Mouse (Mus musculus) kidney, embryonic 15.5 days (tissue): ENCODE measurements around the gene Slain1. TPM values are rescaled to one million over a fixed set of nuclear protein-coding genes. Genes with fewer than 3 reads are reported as not detected.
A peak's percentile ranks its signal among the peaks of the same experiment; 100 is the strongest.

Experiments used
- ATAC-seq: fragments of 200-750 bp; cut with Nextera tagmentation; replicated peaks from 2 replicates; pipeline ENCODE4 v1.8.0; 2017; ENCODE audit warnings: moderate TSS enrichment; ENCODE audit not compliant: low FRiP score
- H3K27ac ChIP-seq: fragments of 300-500 bp; sonication (generic); 2 replicates; pipeline ENCODE4 v1.5.1; 2015; ENCODE audit warnings: mild to moderate bottlenecking, inconsistent platforms
- H3K27me3 ChIP-seq: fragments of 300-500 bp; sonication (generic); 2 replicates; pipeline ENCODE4 v1.6.1; 2015; ENCODE audit warnings: inconsistent platforms
- H3K36me3 ChIP-seq: fragments of 300-500 bp; sonication (generic); 2 replicates; pipeline ENCODE4 v1.6.1; 2015; ENCODE audit warnings: inconsistent platforms
- H3K4me1 ChIP-seq: fragments of 300-500 bp; sonication (generic); 2 replicates; pipeline ENCODE4 v1.6.1; 2015; ENCODE audit warnings: inconsistent platforms
- H3K4me2 ChIP-seq: fragments of 300-500 bp; sonication (generic); 2 replicates; pipeline ENCODE4 v1.6.1; 2015; ENCODE audit warnings: moderate library complexity, mild to moderate bottlenecking, inconsistent platforms
- H3K4me3 ChIP-seq: fragments of 300-500 bp; sonication (generic); replicated peaks from 2 replicates; pipeline ENCODE4 v1.5.1; 2015; ENCODE audit warnings: mild to moderate bottlenecking, inconsistent platforms
- H3K9ac ChIP-seq: fragments of 300-500 bp; sonication (generic); 2 replicates; pipeline ENCODE4 v1.6.1; 2015; ENCODE audit warnings: mild to moderate bottlenecking, inconsistent platforms
- H3K9me3 ChIP-seq: fragments of 300-500 bp; sonication (generic); replicated peaks from 2 replicates; pipeline ENCODE4 v1.6.1; 2016; ENCODE audit warnings: inconsistent platforms
- WGBS: fragments of 180-500 bp; shearing (Covaris S2); methylation state at CpG from one replicate; pipeline ENCODE4 v1.1.7; 2015; ENCODE audit warnings: mixed read lengths; 5-methylcytosine and 5-hydroxymethylcytosine counted together
- polyA plus RNA-seq: library from polyadenylated mRNA; unstranded; fragments of >200 nt; fragmentation: Nextera tagmentation; extraction: Ambion mirVana; gene quantifications from 2 replicates; pipeline ENCODE4 v1.2.1, GENCODE M21; 2015

The Slain1 gene
- polyA plus RNA-seq, 1 experiment from 2014 or later, result 2.9 TPM

- 86% methylated on average over 11 of the region's 11 CpGs for WGBS
- no peak overlapping the region for H3K9ac ChIP-seq
- no peaks in the 10 kb centered on the region for H3K36me3 ChIP-seq
- no peak overlapping the region for H3K27ac ChIP-seq
- no peak overlapping the region for H3K4me2 ChIP-seq
- no peaks in the 10 kb centered on the region for H3K27me3 ChIP-seq
- H3K4me1 ChIP-seq, result no peaks in the 10 kb centered on the region
- ATAC-seq, result no peak
- no peak overlapping the region for H3K4me3 ChIP-seq
- H3K9me3 ChIP-seq, result no peaks in the 10 kb centered on the region
Observed at GRCm38 (mm10) chr14:103709261-103709660, 59.2 kb downstream of the Slain1 start.

GRCm38 (mm10) chr14:103712986-103713385 lies 63.0 kb downstream of the Slain1 start:
- Histone ChIP-seq H3K4me1 (no peaks in the 10 kb centered on the region), H3K4me2 (no peak overlapping the region), H3K27ac (no peak overlapping the region), H3K4me3 (no peak overlapping the region), H3K9me3 (no peaks in the 10 kb centered on the region), H3K9ac (no peak overlapping the region), H3K36me3 (no peaks in the 10 kb centered on the region), H3K27me3 (0 out of 2 replicates have a peak, but pooled peaks cover 3% of the 10 kb centered on the region)
- no peak for ATAC-seq
- WGBS, result 86% methylated on average over 5 of the region's 5 CpGs

GRCm38 (mm10) chr14:103717516-103717915 lies 67.5 kb downstream of the Slain1 start:
- H3K4me3 ChIP-seq, result no peak overlapping the region
- WGBS, result 35% methylated on average over 5 of the region's 5 CpGs
- H3K36me3 ChIP-seq, result no peaks in the 10 kb centered on the region
- ATAC-seq, result no peak
- H3K9me3 ChIP-seq, result no peaks in the 10 kb centered on the region
- H3K27me3 ChIP-seq, result 0 out of 2 replicates have a peak, but pooled peaks cover 3% of the 10 kb centered on the region
- peaks cover 9% of the 10 kb centered on the region for H3K4me1 ChIP-seq
- H3K4me2 ChIP-seq, result no peak overlapping the region
- H3K9ac ChIP-seq, result no peak overlapping the region
- no peak overlapping the region for H3K27ac ChIP-seq

- Histone ChIP-seq H3K36me3 (no peaks in the 10 kb centered on the region), H3K4me2 (no peak overlapping the region), H3K27me3 (0 out of 2 replicates have a peak, but pooled peaks cover 3% of the 10 kb centered on the region), H3K27ac (no peak overlapping the region), H3K4me1 (peaks cover 9% of the 10 kb centered on the region), H3K9me3 (no peaks in the 10 kb centered on the region), H3K9ac (no peak overlapping the region), H3K4me3 (no peak overlapping the region)
- ATAC-seq, result no peak
- 70% methylated on average over 5 of the region's 5 CpGs for WGBS
Observed at GRCm38 (mm10) chr14:103717979-103718378, 68.0 kb downstream of the Slain1 start.

- Histone ChIP-seq H3K27me3 (0 out of 2 replicates have a peak, but pooled peaks cover 3% of the 10 kb centered on the region), H3K36me3 (no peaks in the 10 kb centered on the region), H3K9ac (no peak overlapping the region), H3K4me2 (no peak overlapping the region), H3K4me1 (peaks cover 9% of the 10 kb centered on the region), H3K4me3 (no peak overlapping the region), H3K9me3 (no peaks in the 10 kb centered on the region), H3K27ac (no peak overlapping the region)
- 43% methylated on average over 5 of the region's 5 CpGs for WGBS
- ATAC-seq, result no peak
Observed at GRCm38 (mm10) chr14:103718393-103718792, 68.4 kb downstream of the Slain1 start.

- peak; percentile 84 for ATAC-seq
- H3K9ac ChIP-seq, result peak overlapping the region; percentile 26; the same call in 1 of the 2 replicates
- H3K9me3 ChIP-seq, result no peaks in the 10 kb centered on the region
- WGBS, result 20% methylated on average over 15 of the region's 15 CpGs
- H3K27me3 ChIP-seq, result 0 out of 2 replicates have a peak, but pooled peaks cover 3% of the 10 kb centered on the region
- H3K36me3 ChIP-seq, result no peaks in the 10 kb centered on the region
- peak overlapping the region; percentile 79 for H3K27ac ChIP-seq
- peak overlapping the region; percentile 51 for H3K4me2 ChIP-seq
- peaks cover 9% of the 10 kb centered on the region for H3K4me1 ChIP-seq
- H3K4me3 ChIP-seq, result peak overlapping the region; percentile 22
Observed at GRCm38 (mm10) chr14:103718836-103719575, 69.0 kb downstream of the Slain1 start.

GRCm38 (mm10) chr14:103720163-103720562 lies 70.1 kb downstream of the Slain1 start:
- Histone ChIP-seq H3K27me3 (0 out of 2 replicates have a peak, but pooled peaks cover 3% of the 10 kb centered on the region), H3K9ac (no peak overlapping the region), H3K4me1 (peaks cover 9% of the 10 kb centered on the region), H3K9me3 (no peaks in the 10 kb centered on the region), H3K4me3 (no peak overlapping the region), H3K36me3 (no peaks in the 10 kb centered on the region), H3K27ac (no peak overlapping the region), H3K4me2 (no peak overlapping the region)
- 71% methylated on average over 7 of the region's 7 CpGs for WGBS
- no peak; the same call in 1 of the 2 replicates for ATAC-seq

- ATAC-seq, result no peak; the same call in 1 of the 2 replicates
- Histone ChIP-seq H3K4me1 (peaks cover 9% of the 10 kb centered on the region), H3K4me3 (no peak overlapping the region), H3K9ac (no peak overlapping the region), H3K9me3 (no peaks in the 10 kb centered on the region), H3K4me2 (no peak overlapping the region), H3K27me3 (0 out of 2 replicates have a peak, but pooled peaks cover 3% of the 10 kb centered on the region), H3K36me3 (no peaks in the 10 kb centered on the region), H3K27ac (no peak overlapping the region)
- WGBS, result 57% methylated on average over 13 of the region's 13 CpGs
Observed at GRCm38 (mm10) chr14:103720637-103721355, 70.8 kb downstream of the Slain1 start.

GRCm38 (mm10) chr14:103723314-103723713 lies 73.3 kb downstream of the Slain1 start:
- no peaks in the 10 kb centered on the region for H3K36me3 ChIP-seq
- H3K4me3 ChIP-seq, result no peak overlapping the region
- 89% methylated on average over 9 of the region's 9 CpGs for WGBS
- H3K9me3 ChIP-seq, result no peaks in the 10 kb centered on the region
- no peak overlapping the region for H3K9ac ChIP-seq
- no peak for ATAC-seq
- H3K27me3 ChIP-seq, result no peaks in the 10 kb centered on the region
- H3K4me1 ChIP-seq, result peaks cover 9% of the 10 kb centered on the region
- H3K27ac ChIP-seq, result no peak overlapping the region
- H3K4me2 ChIP-seq, result no peak overlapping the region

GRCm38 (mm10) chr14:103723841-103724240 lies 73.8 kb downstream of the Slain1 start:
- Histone ChIP-seq H3K4me1 (peaks cover 9% of the 10 kb centered on the region), H3K4me3 (no peak overlapping the region), H3K27ac (no peak overlapping the region), H3K9me3 (no peaks in the 10 kb centered on the region), H3K27me3 (no peaks in the 10 kb centered on the region), H3K9ac (no peak overlapping the region), H3K4me2 (no peak overlapping the region), H3K36me3 (no peaks in the 10 kb centered on the region)
- ATAC-seq, result no peak
- 69% methylated on average over 4 of the region's 4 CpGs for WGBS

- Histone ChIP-seq H3K4me2 (no peak overlapping the region), H3K9me3 (no peaks in the 10 kb centered on the region), H3K27ac (no peak overlapping the region), H3K4me1 (no peaks in the 10 kb centered on the region), H3K9ac (no peak overlapping the region), H3K4me3 (no peak overlapping the region), H3K36me3 (no peaks in the 10 kb centered on the region), H3K27me3 (no peaks in the 10 kb centered on the region)
- ATAC-seq, result peak; percentile 75
- WGBS, result 65% methylated on average over 8 of the region's 8 CpGs
Observed at GRCm38 (mm10) chr14:103728506-103728905, 78.5 kb downstream of the Slain1 start.
